ENCODE assay signal across 8 mouse cellular contexts in genomic region chr16:17233702-17234498, GRCm38 (mm10). TPM values are rescaled to one million over a fixed set of nuclear protein-coding genes. Genes with fewer than 3 reads are reported as not detected.
DNase-seq lines count a peak whose midpoint lies in the region; ATAC-seq and TF ChIP-seq lines count a peak whose summit lies in the region.

No protein-coding gene starts in this region.

- peak overlapping the region; percentile 94 for H3K4me2 ChIP-seq in embryonic facial prominence, embryonic 12.5 days (replicated peaks)
- H3K4me2 ChIP-seq in heart, embryonic 16.5 days (ENCODE audit: low read depth, low read length) = peak overlapping the region; percentile 95
- H3K4me2 ChIP-seq in liver, postnatal 0 days (ENCODE audit: low read depth, low read length) = peak overlapping the region; percentile 98
- peak overlapping the region; percentile 78 for H3K4me2 ChIP-seq in neural tube, embryonic 12.5 days (replicated peaks)

- H3K27ac ChIP-seq in embryonic facial prominence, embryonic 12.5 days = peak overlapping the region; percentile 92
- H3K27ac ChIP-seq in heart, embryonic 16.5 days (ENCODE audit: low read length) = peak overlapping the region; percentile 91
- H3K27ac ChIP-seq in liver, postnatal 0 days (ENCODE audit: low read depth) = peak overlapping the region; percentile 83
- H3K27ac ChIP-seq in neural tube, embryonic 12.5 days = peak overlapping the region; percentile 87

- TF ChIP-seq CTCF in liver, postnatal 0 days (IDR thresholded peaks at IDR 0.05; ENCODE audit: low read depth) = no peak

- no peak for TF ChIP-seq EP300 in liver, postnatal 0 days (IDR thresholded peaks at IDR 0.05; ENCODE audit: low read depth)

- H3K9ac ChIP-seq in embryonic facial prominence, embryonic 12.5 days = peak overlapping the region; percentile 75
- H3K9ac ChIP-seq in heart, embryonic 16.5 days (ENCODE audit: low read length) = peak overlapping the region; percentile 97
- peak overlapping the region; percentile 96 for H3K9ac ChIP-seq in liver, postnatal 0 days (replicated peaks)
- H3K9ac ChIP-seq in neural tube, embryonic 12.5 days = peak overlapping the region; percentile 90

- peak; percentile 49 for DNase-seq in CD4-positive, CD25-positive, alpha-beta regulatory T cell, adult 2 months (ENCODE audit: low read depth, low spot score)
- DNase-seq in adipocyte (ENCODE audit: low spot score) = peak; percentile 54
- DNase-seq in kidney, postnatal 4 days = peak; percentile 66 to 78
- DNase-seq in liver, postnatal 0 days = peak; percentile 60
- peak; percentile 69 for DNase-seq in yolk sac, embryonic 10.5 days (ENCODE audit: low spot score)

- peaks cover 24% of the 10 kb centered on the region for H3K4me1 ChIP-seq in embryonic facial prominence, embryonic 12.5 days
- peaks cover 48% of the 10 kb centered on the region for H3K4me1 ChIP-seq in heart, embryonic 16.5 days (ENCODE audit: control insufficient read depth, insufficient read depth, low read length)
- H3K4me1 ChIP-seq in liver, postnatal 0 days (ENCODE audit: insufficient read depth) = peaks cover 39% of the 10 kb centered on the region
- H3K4me1 ChIP-seq in neural tube, embryonic 12.5 days = peaks cover 33% of the 10 kb centered on the region

- ATAC-seq in embryonic facial prominence, embryonic 12.5 days (ENCODE audit: insufficient number of reproducible peaks, insufficient read depth, low FRiP score, low TSS enrichment) = peak; percentile 68
- ATAC-seq in heart, embryonic 16.5 days (replicated peaks; ENCODE audit: extremely low read depth, insufficient read depth, low FRiP score) = peak; percentile 34
- peak; percentile 51 for ATAC-seq in liver, postnatal 0 days
- peak; percentile 76 for ATAC-seq in neural tube, embryonic 12.5 days (ENCODE audit: low FRiP score, low read depth)

- H3K9me3 ChIP-seq in embryonic facial prominence, embryonic 12.5 days = peaks cover 5% of the 10 kb centered on the region; the same call in 1 of the 2 replicates
- H3K9me3 ChIP-seq in heart, embryonic 16.5 days (replicated peaks; ENCODE audit: control insufficient read depth, low read length) = peaks cover 4% of the 10 kb centered on the region; the same call in 1 of the 2 replicates
- no peaks in the 10 kb centered on the region for H3K9me3 ChIP-seq in liver, postnatal 0 days (ENCODE audit: low read length)
- 0 out of 2 replicates have a peak, but pooled peaks cover 4% of the 10 kb centered on the region for H3K9me3 ChIP-seq in neural tube, embryonic 12.5 days

- peak overlapping the region; percentile 88 for H3K4me3 ChIP-seq in embryonic facial prominence, embryonic 12.5 days
- peak overlapping the region; percentile 92 for H3K4me3 ChIP-seq in heart, embryonic 16.5 days (ENCODE audit: low read length)
- H3K4me3 ChIP-seq in liver, postnatal 0 days (ENCODE audit: low read depth, low read length) = peak overlapping the region; percentile 97
- peak overlapping the region; percentile 87 for H3K4me3 ChIP-seq in neural tube, embryonic 12.5 days

- no peaks in the 10 kb centered on the region for H3K36me3 ChIP-seq in embryonic facial prominence, embryonic 12.5 days
- no peaks in the 10 kb centered on the region for H3K36me3 ChIP-seq in heart, embryonic 16.5 days (ENCODE audit: control insufficient read depth, insufficient read depth)
- H3K36me3 ChIP-seq in liver, postnatal 0 days (replicated peaks; ENCODE audit: insufficient read depth, low read length) = no peaks in the 10 kb centered on the region
- H3K36me3 ChIP-seq in neural tube, embryonic 12.5 days = no peaks in the 10 kb centered on the region

- H3K27me3 ChIP-seq in embryonic facial prominence, embryonic 12.5 days = no peaks in the 10 kb centered on the region
- no peaks in the 10 kb centered on the region for H3K27me3 ChIP-seq in heart, embryonic 16.5 days (ENCODE audit: control insufficient read depth, insufficient read depth, low read length)
- no peaks in the 10 kb centered on the region for H3K27me3 ChIP-seq in liver, postnatal 0 days (ENCODE audit: insufficient read depth, low read length)
- no peaks in the 10 kb centered on the region for H3K27me3 ChIP-seq in neural tube, embryonic 12.5 days (replicated peaks)

- under 1% methylated on average over 62 of the region's 62 CpGs for WGBS in embryonic facial prominence, embryonic 12.5 days
- under 1% methylated on average over 61 of the region's 62 CpGs for WGBS in heart, embryonic 16.5 days
- under 1% methylated on average over 54 of the region's 62 CpGs for WGBS in liver, postnatal 0 days (ENCODE audit: insufficient replicate concordance)
- WGBS in neural tube, embryonic 12.5 days = under 1% methylated on average over 61 of the region's 62 CpGs

RNA-seq across cellular contexts. Expression of gene Hic2, which starts 0.5 kb away (rescaled TPM):
- 10.6 and 12.7 TPM in 2 replicates for polyA plus RNA-seq in embryonic facial prominence, embryonic 12.5 days (2016; fragmentation: Nextera tagmentation; extraction: Ambion mirVana)
- 4.0 and 5.0 TPM in 2 replicates for polyA plus RNA-seq in heart, embryonic 16.5 days (2015; fragmentation: Nextera tagmentation; extraction: Ambion mirVana)
- polyA plus RNA-seq in liver, postnatal 0 days (2015; fragmentation: Nextera tagmentation; extraction: Ambion mirVana) = 1.4 and 1.6 TPM in 2 replicates
- polyA plus RNA-seq in neural tube, embryonic 12.5 days (2016; fragmentation: Nextera tagmentation; extraction: Ambion mirVana) = 11.7 and 12.4 TPM in 2 replicates

RNA-seq across cellular contexts. Expression of gene Rimbp3, which starts 25.5 kb away (rescaled TPM):
- polyA plus RNA-seq in embryonic facial prominence, embryonic 12.5 days (2016; fragmentation: Nextera tagmentation; extraction: Ambion mirVana) = 0.46 and 0.52 TPM in 2 replicates
- polyA plus RNA-seq in heart, embryonic 16.5 days (2015; fragmentation: Nextera tagmentation; extraction: Ambion mirVana) = 0.17 and 0.34 TPM in 2 replicates
- 0.02 TPM in 1 of 2 replicates, not detected in the other for polyA plus RNA-seq in liver, postnatal 0 days (2015; fragmentation: Nextera tagmentation; extraction: Ambion mirVana)
- 1.8 and 2.1 TPM in 2 replicates for polyA plus RNA-seq in neural tube, embryonic 12.5 days (2016; fragmentation: Nextera tagmentation; extraction: Ambion mirVana)

RNA-seq across cellular contexts. Expression of gene Ube2l3, which starts 31.5 kb away (rescaled TPM):
- polyA plus RNA-seq in embryonic facial prominence, embryonic 12.5 days (2016; fragmentation: Nextera tagmentation; extraction: Ambion mirVana) = 339 and 358 TPM in 2 replicates
- 268 and 284 TPM in 2 replicates for polyA plus RNA-seq in heart, embryonic 16.5 days (2015; fragmentation: Nextera tagmentation; extraction: Ambion mirVana)
- 147 and 149 TPM in 2 replicates for polyA plus RNA-seq in liver, postnatal 0 days (2015; fragmentation: Nextera tagmentation; extraction: Ambion mirVana)
- polyA plus RNA-seq in neural tube, embryonic 12.5 days (2016; fragmentation: Nextera tagmentation; extraction: Ambion mirVana) = 342 and 364 TPM in 2 replicates

RNA-seq across cellular contexts. Expression of gene Tmem191c, which starts 42.0 kb away (rescaled TPM):
- polyA plus RNA-seq in embryonic facial prominence, embryonic 12.5 days (2016; fragmentation: Nextera tagmentation; extraction: Ambion mirVana) = 15.0 TPM in 2 replicates
- polyA plus RNA-seq in heart, embryonic 16.5 days (2015; fragmentation: Nextera tagmentation; extraction: Ambion mirVana) = 10.8 and 15.0 TPM in 2 replicates
- polyA plus RNA-seq in liver, postnatal 0 days (2015; fragmentation: Nextera tagmentation; extraction: Ambion mirVana) = 1.6 and 2.7 TPM in 2 replicates
- polyA plus RNA-seq in neural tube, embryonic 12.5 days (2016; fragmentation: Nextera tagmentation; extraction: Ambion mirVana) = 22.8 and 23.1 TPM in 2 replicates

Comparison
In these comparisons a context has a peak if more than half of its experiments do, and no peak if none do; other contexts are left out.
1. Peak in every context shown above with its lines: DNase-seq, ATAC-seq, H3K4me3 ChIP-seq and H3K27ac ChIP-seq.